Mouse (Mus musculus) fibroblast of lung, adult 2 months (primary cell): ENCODE data around the gene Pcsk6.

Experiments used
- DNase-seq: peaks from one replicate; pipeline ENCODE4 v3.0.0-alpha.2; 2011; ENCODE audit warnings: low read depth

Gene Pcsk6

GRCm38 (mm10) chr7:65940988-65941387, 79.5 kb downstream of the Pcsk6 start:
- DNase-seq, result no peak

GRCm38 (mm10) chr7:65945342-65945993, 83.9 kb downstream of the Pcsk6 start:
- DNase-seq, result no peak

GRCm38 (mm10) chr7:65946397-65946796, 84.9 kb downstream of the Pcsk6 start:
- DNase-seq, result no peak

- no peak for DNase-seq
These were observed 87.4 kb downstream of the Pcsk6 start for GRCm38 (mm10) chr7:65948891-65949290.

GRCm38 (mm10) chr7:65954583-65954982, 93.0 kb downstream of the Pcsk6 start:
- no peak for DNase-seq

GRCm38 (mm10) chr7:65955304-65956220, 94.0 kb downstream of the Pcsk6 start:
- DNase-seq, result no peak

- DNase-seq, result no peak
These were observed 95.7 kb downstream of the Pcsk6 start for GRCm38 (mm10) chr7:65957245-65957644.

- DNase-seq, result no peak
These were observed 96.6 kb downstream of the Pcsk6 start for GRCm38 (mm10) chr7:65958105-65958504.

- no peak for DNase-seq
These were observed 97.8 kb downstream of the Pcsk6 start for GRCm38 (mm10) chr7:65959221-65959924.

- DNase-seq, result no peak
These were observed 101.1 kb downstream of the Pcsk6 start for GRCm38 (mm10) chr7:65962611-65963010.

GRCm38 (mm10) chr7:65964398-65964797, 102.9 kb downstream of the Pcsk6 start:
- DNase-seq, result no peak

GRCm38 (mm10) chr7:65971301-65971700, 109.8 kb downstream of the Pcsk6 start:
- no peak for DNase-seq

GRCm38 (mm10) chr7:65977286-65977685, 115.8 kb downstream of the Pcsk6 start:
- DNase-seq, result no peak

GRCm38 (mm10) chr7:65977977-65978376, 116.4 kb downstream of the Pcsk6 start:
- no peak for DNase-seq

GRCm38 (mm10) chr7:65978996-65979823, 117.7 kb downstream of the Pcsk6 start:
- no peak for DNase-seq

GRCm38 (mm10) chr7:65980000-65980399, 118.5 kb downstream of the Pcsk6 start:
- DNase-seq, result no peak

- DNase-seq, result no peak
These were observed 120.5 kb downstream of the Pcsk6 start for GRCm38 (mm10) chr7:65982057-65982456.

GRCm38 (mm10) chr7:65988249-65988648, 126.7 kb downstream of the Pcsk6 start:
- DNase-seq, result no peak

GRCm38 (mm10) chr7:65988709-65989108, 127.2 kb downstream of the Pcsk6 start:
- DNase-seq, result no peak

- DNase-seq, result no peak
These were observed 130.8 kb downstream of the Pcsk6 start for GRCm38 (mm10) chr7:65992329-65992728.

- DNase-seq, result no peak
These were observed 131.9 kb downstream of the Pcsk6 start for GRCm38 (mm10) chr7:65993410-65993809.
